Mouse (Mus musculus) E14TG2a.4 (cell line): ENCODE data around the gene Agap1.

ENCODE experiments used
- CTCF ChIP-seq: conservative IDR thresholded peaks from 2 replicates; pipeline ENCODE4 v1.5.1; 2014; ENCODE audit warnings: low read length
- NANOG ChIP-seq: IDR thresholded peaks from 2 replicates; pipeline ENCODE4 v1.6.1; 2014; ENCODE audit warnings: borderline replicate concordance, low read length, mixed read lengths
- POU5F1 ChIP-seq: IDR thresholded peaks from 2 replicates; pipeline ENCODE4 v1.6.1; 2014; ENCODE audit warnings: low read length, borderline replicate concordance

DNA sequence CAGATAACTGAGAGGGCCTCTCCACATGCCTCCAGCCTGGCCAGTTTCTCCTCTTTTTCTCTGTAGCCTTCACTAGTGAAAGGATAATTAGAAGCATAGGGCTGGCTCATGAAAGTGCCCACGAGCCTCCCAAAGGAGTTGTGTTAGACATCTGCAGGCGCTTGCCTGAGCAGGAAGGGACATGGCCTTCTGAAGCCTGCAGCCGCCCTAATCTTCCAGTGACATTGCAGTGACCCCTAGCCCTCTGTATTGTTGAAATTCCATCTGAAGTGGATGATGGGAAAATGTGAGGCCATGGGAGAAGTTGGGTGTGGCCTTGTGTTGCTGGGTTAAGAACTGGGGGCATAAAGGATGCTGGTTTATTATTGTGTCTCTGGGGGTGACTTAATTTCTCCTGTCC, 269.5 kb downstream of the Agap1 start:
- TF ChIP-seq CTCF (no peak), NANOG (no peak), POU5F1 (no peak)
